Mouse (Mus musculus): ENCODE measurements around the gene Aadacl4.
"Not testable (repeated sequence)": the region's sequence is repeated elsewhere in the genome, so short reads cannot be mapped to it uniquely, and the experiment has no call there.

Aadacl4 gene

GRCm38 (mm10) chr4:144613407-144613806 is at the start of gene Aadacl4:
TSS of gene Aadacl4 (plus strand) at chr4:144613707.
- no peak for DNase-seq

GRCm38 (mm10) chr4:144565034-144565433 is 48.5 kb upstream of the Aadacl4 start, which contains the start of gene Gm13124:
TSS of gene Gm13124 (minus strand) at chr4:144565134.
- DNase-seq: no peak

- DNase-seq: no peak
Measured at GRCm38 (mm10) chr4:144567752-144568151, 45.8 kb upstream of the Aadacl4 start.

GRCm38 (mm10) chr4:144586207-144586606 is 27.3 kb upstream of the Aadacl4 start:
- DNase-seq: not testable (repeated sequence)

- no peak for DNase-seq
Measured at GRCm38 (mm10) chr4:144592790-144593189, 20.7 kb upstream of the Aadacl4 start.

GRCm38 (mm10) chr4:144614586-144614985 is 1.1 kb downstream of the Aadacl4 start:
- DNase-seq: no peak

- DNase-seq: no peak
Measured at GRCm38 (mm10) chr4:144638263-144638662, 24.8 kb downstream of the Aadacl4 start.

All from thymus, postnatal 14 days (tissue).